Mouse (Mus musculus) frontal cortex, adult (tissue): ENCODE measurements at regions not wholly inside any gene's neighbourhood (a gene's known extent, or its start where the extent isn't known, plus 50 kb on each side); places are given as distances from the start of the nearest gene placed in this dataset.
"Not testable (repeated sequence)": the region's sequence is repeated elsewhere in the genome, so short reads cannot be mapped to it uniquely, and the experiment has no call there.

ENCODE experiments used
- ATAC-seq: cut with Nextera tagmentation; 2 replicates; pipeline ENCODE4 v1.9.2; 2017; ENCODE audit warnings: mild to moderate bottlenecking, moderate library complexity, mixed read lengths; ENCODE audit not compliant: low TSS enrichment

- ATAC-seq: no peak
These were observed 83.8 kb downstream of the Eif4e start for GRCm38 (mm10) chr3:138609749-138610148.

DNA sequence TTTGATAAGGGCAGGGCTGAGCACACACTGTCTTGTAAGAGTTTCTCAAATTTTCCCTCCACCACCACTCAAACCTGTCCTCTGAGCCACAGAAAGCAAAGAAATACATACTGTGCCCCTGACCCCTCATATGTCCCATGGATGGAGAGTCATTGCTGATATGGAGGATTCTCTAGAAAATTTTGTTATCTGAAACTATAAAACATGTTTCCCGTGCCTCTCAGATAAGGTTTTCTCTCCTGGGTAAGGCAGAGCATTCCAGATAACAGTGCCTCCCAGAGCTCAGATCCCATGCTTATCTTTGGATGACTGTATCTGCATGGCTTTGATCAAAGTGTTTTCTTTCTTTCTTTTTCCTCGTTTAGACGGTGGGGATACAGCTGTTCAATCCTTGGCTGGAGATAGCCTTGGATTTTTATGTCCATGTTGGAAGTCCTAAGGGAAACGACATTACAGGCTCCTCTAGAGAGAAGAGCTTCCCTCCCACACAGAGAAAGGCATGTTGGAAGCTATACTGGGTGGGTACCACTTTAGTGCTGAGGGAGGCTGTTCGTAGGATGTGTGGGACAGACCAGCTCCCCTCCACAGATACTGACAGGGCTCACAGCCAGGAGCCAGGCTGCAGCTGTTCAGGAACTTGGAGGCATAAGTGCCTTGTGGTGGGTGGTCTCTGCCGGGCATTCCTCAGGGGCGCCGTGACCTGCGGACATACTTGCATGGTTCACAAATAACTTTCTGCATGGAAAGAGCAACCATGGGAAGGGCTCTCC, 87.1 kb downstream of the Eif4e start:
- ATAC-seq: peak; percentile 91

GRCm38 (mm10) chr3:138613680-138614079, 87.7 kb downstream of the Eif4e start:
- ATAC-seq: peak; percentile 7; the same call in 1 of the 2 replicates

DNA sequence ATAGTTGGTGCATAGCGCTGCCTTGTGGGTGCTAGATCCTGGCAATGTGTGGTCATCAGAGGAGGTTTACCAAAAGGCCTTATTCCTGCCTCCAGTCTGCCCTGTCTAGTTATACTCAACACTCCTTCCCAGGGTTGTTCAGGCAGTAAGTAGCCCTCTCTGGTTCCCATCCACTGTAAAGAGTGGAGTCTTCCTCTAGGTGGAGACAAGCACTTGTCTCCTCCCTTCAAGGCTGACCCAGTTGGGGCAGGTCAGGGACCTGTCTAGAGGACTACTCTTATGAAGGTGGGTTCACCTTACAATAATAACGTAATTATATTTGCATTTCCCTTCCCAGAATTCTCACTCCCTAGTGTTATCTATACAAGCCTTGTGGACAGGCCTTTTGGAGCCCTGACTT, 88.9 kb downstream of the Eif4e start:
- ATAC-seq: no peak

DNA sequence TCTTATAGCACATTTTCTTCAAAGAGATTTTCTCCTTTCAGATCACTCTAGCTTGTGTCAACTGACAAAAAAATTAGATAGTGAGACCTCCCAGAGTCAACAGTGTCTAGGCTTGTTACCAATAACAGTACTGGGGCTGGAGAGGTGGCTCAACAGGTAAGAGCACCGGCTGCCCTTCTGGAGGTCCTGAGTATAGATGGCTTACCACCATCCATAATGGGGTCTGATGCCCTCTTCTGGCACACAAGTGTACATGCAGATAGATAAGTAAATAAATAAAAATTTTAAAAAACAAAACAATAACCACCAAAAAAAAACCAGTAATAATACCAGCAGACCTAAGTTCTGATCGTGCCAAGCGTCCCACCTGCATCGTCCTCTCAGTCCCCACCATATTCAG, 94.3 kb downstream of the Eif4e start:
- ATAC-seq: no peak

DNA sequence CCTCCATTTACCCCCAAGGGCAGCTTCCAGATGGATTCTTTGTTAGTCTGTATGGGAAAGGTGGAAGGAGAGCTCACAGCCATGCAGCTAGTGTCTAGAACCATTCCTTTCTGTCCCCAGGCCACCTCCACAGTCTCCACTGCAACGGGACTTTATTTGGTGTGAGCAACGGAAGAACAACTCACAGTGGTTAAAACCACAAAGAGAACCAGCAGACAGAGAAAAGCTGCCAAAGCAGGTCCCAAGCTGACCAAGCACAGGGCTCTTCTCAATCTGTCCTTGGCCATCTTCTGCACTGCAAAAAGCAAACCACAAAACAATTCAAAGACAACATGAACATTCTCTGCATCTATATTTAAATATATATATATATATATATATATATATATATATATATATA, 98.1 kb downstream of the Eif4e start:
- no peak for ATAC-seq

- ATAC-seq: peak; percentile 97
These were observed 100.3 kb downstream of the Eif4e start for GRCm38 (mm10) chr3:138626230-138626629.

- ATAC-seq: no peak
These were observed 104.3 kb downstream of the Eif4e start for GRCm38 (mm10) chr3:138630231-138630630.

DNA sequence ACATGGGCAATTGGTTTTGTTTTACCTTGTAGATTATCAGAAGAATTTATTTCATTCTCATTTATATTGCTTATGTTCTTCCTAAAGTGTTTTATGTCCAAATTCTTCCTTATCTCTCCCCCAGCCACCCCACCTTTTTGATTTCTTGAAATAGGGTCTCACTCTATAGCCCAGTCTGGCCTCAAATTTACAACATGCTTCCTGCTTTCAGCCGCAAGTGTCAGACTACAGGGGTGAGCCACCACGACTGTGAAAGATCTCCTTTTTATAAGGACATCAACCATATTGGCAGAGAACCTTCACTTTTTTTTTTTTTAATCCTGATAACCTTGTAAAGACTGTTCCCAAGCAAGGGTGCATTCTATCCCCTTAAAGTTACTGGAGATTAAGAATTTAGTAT, 106.1 kb downstream of the Eif4e start:
- no peak for ATAC-seq

GRCm38 (mm10) chr3:138642026-138642425, 100.0 kb upstream of the Tspan5 start:
- ATAC-seq: no peak

DNA sequence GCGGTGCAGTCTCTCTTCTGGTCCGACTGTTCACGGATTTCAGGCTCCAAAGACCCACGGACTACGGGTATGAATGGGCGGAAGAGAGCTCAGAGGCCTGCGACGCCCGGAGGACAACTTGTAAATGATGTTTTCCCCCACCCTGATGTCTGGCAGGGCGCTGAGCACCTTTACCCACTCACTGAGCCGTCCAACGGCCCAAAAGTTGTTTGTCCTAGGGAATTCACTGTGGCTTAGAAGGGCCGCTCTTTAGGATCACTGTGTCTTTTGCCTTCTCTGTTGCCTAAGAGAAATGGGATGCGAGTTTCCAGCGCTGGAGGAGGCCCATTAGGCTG, 98.1 kb upstream of the Tspan5 start:
- no peak for ATAC-seq

DNA sequence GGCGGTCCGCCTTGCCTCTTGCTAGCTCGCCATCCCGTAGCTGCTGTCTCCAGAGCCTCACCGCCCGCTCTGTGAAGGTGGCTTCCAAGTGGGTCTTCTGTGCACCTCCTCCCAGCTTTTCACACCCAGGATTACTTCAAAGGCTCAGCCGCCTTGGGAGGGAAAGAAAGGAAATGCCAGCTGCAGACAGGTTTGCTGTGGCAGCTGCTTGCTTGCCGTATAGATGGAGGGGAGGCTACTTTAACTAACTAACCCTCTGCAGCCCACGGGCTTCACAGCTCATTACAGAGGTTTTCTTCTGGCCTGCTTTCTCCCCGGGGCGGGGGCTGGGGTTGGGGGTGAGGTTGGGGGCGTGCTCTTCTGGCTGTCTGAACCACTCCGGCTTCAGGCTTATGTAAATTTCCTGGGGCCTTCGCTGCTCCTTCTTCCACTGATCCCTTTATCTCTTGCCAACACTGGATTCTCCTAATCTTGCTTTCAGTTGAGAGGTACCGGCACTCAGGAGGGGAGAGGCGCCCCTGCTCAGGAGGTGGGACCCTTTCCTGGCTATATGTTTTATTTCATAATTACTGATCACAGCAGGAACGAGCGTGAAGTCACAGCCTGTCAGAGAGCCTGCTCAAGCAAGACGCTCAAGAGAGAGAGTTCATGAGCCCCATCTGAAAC, 97.6 kb upstream of the Tspan5 start:
- peak; percentile 39 for ATAC-seq

GRCm38 (mm10) chr3:138645320-138645719, 96.7 kb upstream of the Tspan5 start:
- peak; percentile 60 for ATAC-seq

DNA sequence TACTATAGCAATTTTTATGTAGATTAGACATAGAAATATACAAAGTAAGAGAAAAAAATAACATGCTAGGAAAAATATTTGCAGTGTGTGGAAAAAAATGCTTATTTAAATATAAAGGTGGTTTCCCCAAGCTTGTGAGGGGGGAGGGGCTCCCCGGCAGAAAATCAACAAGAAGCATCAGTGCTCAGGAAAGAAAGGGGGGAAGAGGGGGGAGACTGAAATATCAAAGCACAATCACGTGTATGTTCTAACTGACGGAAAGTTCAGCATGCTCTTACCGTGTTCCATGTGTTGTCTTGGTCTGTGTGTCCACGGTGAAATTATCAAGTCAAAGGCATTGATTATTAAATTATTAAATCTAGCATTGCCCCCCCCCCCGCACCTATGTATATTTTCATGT, 92.3 kb upstream of the Tspan5 start:
- no peak for ATAC-seq

GRCm38 (mm10) chr3:138650671-138651070, 91.3 kb upstream of the Tspan5 start:
- ATAC-seq: not testable (repeated sequence)

- ATAC-seq: no peak
These were observed 90.4 kb upstream of the Tspan5 start for GRCm38 (mm10) chr3:138651361-138652205.

DNA sequence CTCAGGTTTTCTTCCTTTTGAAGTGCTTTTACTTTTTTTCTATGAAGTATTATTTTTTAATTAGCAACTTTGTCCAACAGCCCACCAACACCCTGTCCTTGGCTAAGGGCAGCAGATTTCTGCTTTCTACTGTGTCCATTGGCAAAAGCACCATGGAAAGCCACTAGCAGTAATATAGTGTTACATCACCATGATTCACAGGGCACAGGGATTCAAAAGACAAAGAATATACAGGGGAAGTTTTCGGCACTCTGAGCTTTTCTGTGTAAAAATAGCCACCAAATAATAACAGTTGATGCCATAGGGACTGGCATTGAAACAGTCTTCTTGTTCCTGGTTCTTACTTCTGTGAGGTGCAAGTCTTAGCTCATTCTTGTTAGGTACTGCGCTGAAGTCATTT, 89.8 kb upstream of the Tspan5 start:
- no peak for ATAC-seq

DNA sequence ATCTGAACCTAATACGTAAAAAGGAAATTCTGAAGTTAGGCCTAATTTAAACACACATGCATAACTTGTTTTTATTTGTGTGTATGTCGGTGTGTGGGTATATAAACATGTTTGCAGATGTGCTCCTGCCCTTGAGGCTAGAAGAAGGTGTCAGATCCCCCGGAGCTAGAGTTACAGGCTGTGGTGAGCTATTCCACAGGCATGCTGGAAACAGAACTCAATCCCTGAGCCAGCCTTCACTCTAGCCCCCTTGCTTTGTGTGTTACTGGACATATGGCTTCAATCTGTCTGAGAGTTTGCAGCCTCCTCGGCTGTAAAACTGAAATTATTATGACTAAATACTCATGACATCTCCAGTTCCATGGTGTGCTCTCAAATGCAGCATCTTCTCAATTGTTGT, 89.3 kb upstream of the Tspan5 start:
- ATAC-seq: peak; percentile 42; the same call in 1 of the 2 replicates

- ATAC-seq: no peak
These were observed 88.3 kb upstream of the Tspan5 start for GRCm38 (mm10) chr3:138653549-138654246.

DNA sequence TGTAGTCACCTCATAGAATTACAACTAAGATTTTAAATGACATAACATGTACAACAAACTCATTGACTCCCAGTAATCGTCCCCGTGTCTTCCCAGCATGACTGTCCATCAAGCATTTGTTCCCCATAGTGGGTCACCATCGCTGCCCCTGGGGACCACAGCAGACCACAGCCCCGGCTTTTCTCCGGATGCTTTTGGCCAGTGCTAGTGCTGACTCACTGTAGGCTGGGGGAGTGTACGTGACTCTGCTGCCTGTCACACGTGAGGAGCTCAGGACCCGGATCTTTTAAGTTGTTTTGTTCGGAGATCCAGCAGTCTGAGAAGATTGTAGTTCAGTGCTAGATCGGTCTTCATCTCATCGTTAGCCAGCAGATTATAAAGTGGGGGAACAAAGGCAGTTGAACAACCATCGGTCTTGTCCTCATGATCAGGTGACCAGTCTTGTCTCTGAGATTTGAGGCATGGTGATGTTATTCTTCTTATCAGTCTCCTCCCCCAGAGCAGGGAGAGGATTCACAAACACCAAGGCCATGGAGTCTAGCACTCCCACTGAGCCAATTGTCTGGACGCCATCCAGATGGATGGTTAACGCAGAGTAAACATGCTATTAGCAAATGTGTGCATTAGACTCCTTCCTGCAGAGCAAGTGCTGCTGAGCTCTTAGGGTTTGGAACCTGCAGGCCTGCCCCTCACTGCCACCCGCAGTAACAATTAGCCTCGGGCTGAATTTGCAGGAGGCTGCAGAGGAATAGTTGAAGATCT, 87.2 kb upstream of the Tspan5 start:
- ATAC-seq: no peak

DNA sequence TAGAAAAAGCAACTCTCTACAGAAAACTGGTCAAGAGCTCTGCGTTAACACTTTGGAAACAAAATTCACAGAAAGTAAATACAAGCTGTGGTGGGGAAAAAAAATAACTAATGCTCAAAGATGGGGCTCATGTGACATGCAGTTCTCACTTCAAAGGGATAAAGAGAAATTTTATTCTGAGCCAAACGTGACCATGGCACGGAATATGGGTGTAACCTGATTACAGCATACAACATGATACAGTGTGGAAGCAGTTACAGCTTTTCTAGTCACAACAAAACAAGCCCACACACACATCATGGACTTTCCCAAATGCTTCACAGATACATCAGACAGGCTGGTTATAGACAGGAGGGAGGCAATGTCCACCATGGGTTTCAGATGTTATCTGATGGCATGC, 86.5 kb upstream of the Tspan5 start:
- ATAC-seq: no peak; the same call in 1 of the 2 replicates
